Mouse (Mus musculus): Measurements from ENCODE around the gene Cdc42ep2.
A peak's percentile ranks its signal among the peaks of the same experiment; 100 is the strongest.

DNA sequence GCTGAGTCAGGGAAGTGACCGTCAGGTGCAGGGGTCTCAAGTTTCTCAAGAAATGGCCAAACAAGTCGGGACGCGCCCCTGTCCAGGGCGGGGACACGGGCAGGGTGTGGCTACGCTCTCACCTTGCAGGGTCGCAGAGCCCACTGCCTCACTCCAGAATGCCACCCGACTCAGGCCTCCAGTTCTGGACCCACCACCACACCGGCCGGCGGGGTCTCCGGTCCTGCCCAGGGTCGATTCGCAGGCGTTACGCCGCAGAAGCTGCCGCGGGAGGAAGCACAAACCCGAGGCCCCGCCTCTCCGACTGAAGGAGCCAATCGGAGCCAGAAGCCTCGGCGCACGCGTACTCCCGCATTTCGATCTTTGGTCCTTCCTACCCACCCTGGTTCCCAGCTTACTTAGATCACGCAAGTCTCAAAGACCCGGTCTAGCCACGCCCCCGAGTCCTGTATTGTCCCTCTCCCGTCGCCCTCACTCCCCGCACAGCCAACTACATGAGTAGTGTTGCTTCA is 49.6 kb downstream of the Cdc42ep2 start, which contains the start of gene Frmd8:
- TF ChIP-seq CTCF (IDR thresholded peaks at IDR 0.05; ENCODE audit: insufficient read depth, low read length) (no peak), POLR2A (IDR thresholded peaks at IDR 0.05; ENCODE audit: borderline replicate concordance, extremely low read depth, low read depth, low read length) (peak; percentile 74; the same call in 1 of the 2 replicates)

All from lung, adult 2 months (tissue).